Mouse (Mus musculus) neural tube, embryonic 11.5 days (tissue): ENCODE data around the gene Pfkfb2. TPM values are rescaled to one million over a fixed set of nuclear protein-coding genes. Genes with fewer than 3 reads are reported as not detected.

ENCODE experiments used
- ATAC-seq: fragments of 200-750 bp; cut with Nextera tagmentation; 2 replicates; pipeline ENCODE4 v1.8.0; 2017; ENCODE audit warnings: moderate number of reproducible peaks, mild to moderate bottlenecking, moderate TSS enrichment, moderate library complexity; ENCODE audit not compliant: insufficient read depth, low FRiP score, low TSS enrichment
- DNase-seq: peaks from one replicate; pipeline ENCODE4 v3.0.0-alpha.2; 2015; ENCODE audit warnings: low spot score
- H3K27ac ChIP-seq: fragments of 300-500 bp; sonication (generic); 2 replicates; pipeline ENCODE4 v1.5.1; 2014; ENCODE audit warnings: low read depth, mild to moderate bottlenecking, low read length
- H3K27me3 ChIP-seq: fragments of 300-500 bp; sonication (generic); 2 replicates; pipeline ENCODE4 v1.6.1; 2014; ENCODE audit warnings: mild to moderate bottlenecking, low read length, mixed read lengths; ENCODE audit not compliant: control insufficient read depth, insufficient read depth
- H3K36me3 ChIP-seq: fragments of 300-500 bp; sonication (generic); 2 replicates; pipeline ENCODE4 v1.6.1; 2014; ENCODE audit warnings: mild to moderate bottlenecking, low read length, moderate library complexity, mixed read lengths; ENCODE audit not compliant: control insufficient read depth, insufficient read depth
- H3K4me1 ChIP-seq: fragments of 300-500 bp; sonication (generic); 2 replicates; pipeline ENCODE4 v1.6.1; 2014; ENCODE audit warnings: low read length, mixed read lengths; ENCODE audit not compliant: control insufficient read depth, insufficient read depth
- H3K4me2 ChIP-seq: fragments of 300-500 bp; sonication (generic); 2 replicates; pipeline ENCODE4 v1.6.1; 2014; ENCODE audit warnings: low read depth, mild to moderate bottlenecking, moderate library complexity
- H3K4me3 ChIP-seq: fragments of 300-500 bp; sonication (generic); 2 replicates; pipeline ENCODE4 v1.5.1; 2014; ENCODE audit warnings: low read depth, low read length
- H3K9ac ChIP-seq: fragments of 300-500 bp; sonication (generic); 2 replicates; pipeline ENCODE4 v1.6.1; 2014; ENCODE audit warnings: mild to moderate bottlenecking, low read length
- H3K9me3 ChIP-seq: fragments of 300-500 bp; sonication (generic); 2 replicates; pipeline ENCODE4 v1.6.1; 2016; ENCODE audit warnings: low read length; ENCODE audit not compliant: control insufficient read depth
- WGBS: fragments of 180-500 bp; shearing (Covaris S2); extraction: QIAGEN DNeasy Blood & Tissue Kit; methylation state at CpG from one replicate; pipeline ENCODE4 v1.1.7; 2014; 5-methylcytosine and 5-hydroxymethylcytosine counted together
- polyA plus RNA-seq: library from polyadenylated mRNA; unstranded; fragments of >200 nt; fragmentation: Nextera tagmentation; extraction: Ambion mirVana; gene quantifications from 2 replicates; pipeline ENCODE4 v1.2.1, GENCODE M21; 2014

The Pfkfb2 gene
- polyA plus RNA-seq, 1 experiment from 2014 or later: 9.3 TPM

- Histone ChIP-seq H3K9me3 (no peaks in the 10 kb centered on the region), H3K27ac (peak overlapping the region; percentile 72), H3K4me1 (peaks cover 5% of the 10 kb centered on the region), H3K4me3 (peak overlapping the region; percentile 84), H3K4me2 (peak overlapping the region; percentile 98), H3K36me3 (no peaks in the 10 kb centered on the region), H3K9ac (peak overlapping the region; percentile 96), H3K27me3 (no peaks in the 10 kb centered on the region)
- DNase-seq (no peak), ATAC-seq (0 out of 2 replicates have a peak, but pooled peaks have one; percentile 0)
- 0% methylated on average over 3 of the region's 3 CpGs for WGBS
Measured at GRCm38 (mm10) chr1:130716218-130716512, 12.9 kb downstream of the Pfkfb2 start.

DNA sequence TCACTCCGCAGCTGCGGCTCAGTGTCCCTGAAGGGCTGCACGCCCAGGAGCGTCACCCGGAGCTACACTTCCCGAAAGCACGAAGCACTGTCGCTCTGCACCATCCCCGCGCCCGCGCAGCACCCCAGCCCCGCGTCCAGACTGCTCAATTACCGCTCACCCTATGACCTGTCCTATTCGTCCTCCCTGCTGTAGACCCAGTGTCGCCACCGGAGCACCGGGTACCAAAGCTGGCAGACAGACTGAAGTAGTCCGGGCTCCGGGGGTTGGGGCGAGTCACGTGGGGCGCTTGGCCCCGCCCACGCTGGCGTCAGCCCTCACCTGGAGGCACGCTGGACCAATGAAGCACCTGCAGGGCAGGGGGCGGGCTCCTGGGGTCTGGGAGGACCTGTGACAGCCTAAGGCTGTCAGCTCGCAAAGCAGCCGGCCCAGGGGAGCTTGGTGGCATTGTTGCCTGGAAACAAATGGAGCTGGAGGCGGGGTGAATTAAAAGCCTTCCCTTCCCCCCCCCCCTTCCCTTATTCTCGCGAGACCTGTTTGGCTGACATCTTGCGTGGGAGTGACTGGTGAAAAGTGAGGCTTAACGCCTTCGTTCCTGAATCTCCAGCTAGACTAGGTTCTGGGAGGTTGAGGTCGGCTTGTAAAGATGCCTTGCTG is 13.4 kb downstream of the Pfkfb2 start, which contains the start of gene Gm29427:
Gene Gm29427 (minus strand): TSS at position 239 of the 657 bp plus-strand sequence.
- Histone ChIP-seq H3K9ac (peak within 1 kb of the TSS; percentile 96), H3K27ac (peak within 1 kb of the TSS; percentile 72), H3K27me3 (no peaks in the 10 kb centered on the region), H3K4me1 (peaks cover 5% of the 10 kb centered on the region), H3K9me3 (no peaks in the 10 kb centered on the region), H3K36me3 (no peaks in the 10 kb centered on the region), H3K4me3 (peak within 1 kb of the TSS; percentile 84), H3K4me2 (peak within 1 kb of the TSS; percentile 98)
- WGBS: 1% methylated on average over 37 of the region's 38 CpGs
- peak; percentile 88 for DNase-seq
- peak; percentile 86 for ATAC-seq

DNA sequence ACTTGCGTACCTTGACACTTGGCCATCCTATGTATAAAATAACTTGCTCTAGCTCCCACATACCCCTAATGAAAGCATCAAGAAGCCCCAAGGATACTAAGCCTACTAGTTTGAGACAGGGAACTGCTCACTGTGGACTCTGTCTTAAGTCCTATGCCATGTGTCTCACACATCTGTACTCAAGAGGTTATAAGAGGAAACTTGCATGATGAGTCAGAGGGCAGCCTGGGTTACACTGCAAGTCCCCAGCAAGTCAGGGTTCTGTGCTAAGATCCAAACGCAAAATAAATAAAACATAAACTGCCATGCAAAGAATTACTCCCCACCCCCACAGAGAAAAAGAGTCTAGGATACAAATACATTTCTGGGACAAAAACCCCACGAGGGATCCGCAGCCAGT is 15.0 kb downstream of the Pfkfb2 start:
- 80% methylated on average over 4 of the region's 4 CpGs for WGBS
- DNase-seq (no peak), ATAC-seq (no peak)
- no peaks in the 10 kb centered on the region for H3K27me3 ChIP-seq
- no peak overlapping the region for H3K4me3 ChIP-seq
- no peak overlapping the region for H3K27ac ChIP-seq
- no peak overlapping the region for H3K4me2 ChIP-seq
- H3K9me3 ChIP-seq: no peaks in the 10 kb centered on the region
- H3K36me3 ChIP-seq: no peaks in the 10 kb centered on the region
- no peak overlapping the region for H3K9ac ChIP-seq
- peaks cover 5% of the 10 kb centered on the region for H3K4me1 ChIP-seq

GRCm38 (mm10) chr1:130710283-130711080 is 18.6 kb downstream of the Pfkfb2 start:
- Histone ChIP-seq H3K9me3 (no peaks in the 10 kb centered on the region), H3K4me1 (no peaks in the 10 kb centered on the region; the same call in 1 of the 2 replicates), H3K36me3 (no peaks in the 10 kb centered on the region), H3K27me3 (no peaks in the 10 kb centered on the region), H3K9ac (no peak overlapping the region), H3K4me3 (no peak overlapping the region), H3K4me2 (no peak overlapping the region), H3K27ac (no peak overlapping the region)
- ATAC-seq (no peak), DNase-seq (no peak)
- 92% methylated on average over 22 of the region's 22 CpGs for WGBS

DNA sequence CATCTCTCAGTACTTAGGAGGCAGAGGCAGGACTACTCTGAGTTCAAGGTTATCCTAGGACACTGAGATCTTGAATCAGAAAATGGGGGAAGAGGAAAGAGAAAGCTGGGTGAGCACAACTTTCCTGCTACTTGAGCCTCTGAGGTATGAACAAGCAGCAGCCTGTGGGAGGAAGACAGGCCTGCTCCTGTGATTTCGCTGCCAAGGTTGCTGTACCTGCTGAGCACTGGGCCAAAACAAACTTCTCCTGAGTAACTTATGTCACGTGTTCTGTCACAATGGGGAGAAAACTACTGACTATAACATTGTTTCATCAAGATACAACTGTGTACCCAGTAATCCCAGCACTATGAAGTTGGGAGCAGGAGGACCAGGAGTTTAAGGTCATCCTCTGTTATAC is 25.4 kb downstream of the Pfkfb2 start:
- DNase-seq: no peak
- H3K4me2 ChIP-seq: no peak overlapping the region
- H3K4me1 ChIP-seq: no peaks in the 10 kb centered on the region
- H3K27ac ChIP-seq: no peak overlapping the region
- no peaks in the 10 kb centered on the region for H3K36me3 ChIP-seq
- H3K27me3 ChIP-seq: no peaks in the 10 kb centered on the region
- H3K4me3 ChIP-seq: no peak overlapping the region
- H3K9ac ChIP-seq: no peak overlapping the region
- 87% methylated on average over 2 of the region's 2 CpGs for WGBS
- ATAC-seq: no peak
- H3K9me3 ChIP-seq: no peaks in the 10 kb centered on the region

DNA sequence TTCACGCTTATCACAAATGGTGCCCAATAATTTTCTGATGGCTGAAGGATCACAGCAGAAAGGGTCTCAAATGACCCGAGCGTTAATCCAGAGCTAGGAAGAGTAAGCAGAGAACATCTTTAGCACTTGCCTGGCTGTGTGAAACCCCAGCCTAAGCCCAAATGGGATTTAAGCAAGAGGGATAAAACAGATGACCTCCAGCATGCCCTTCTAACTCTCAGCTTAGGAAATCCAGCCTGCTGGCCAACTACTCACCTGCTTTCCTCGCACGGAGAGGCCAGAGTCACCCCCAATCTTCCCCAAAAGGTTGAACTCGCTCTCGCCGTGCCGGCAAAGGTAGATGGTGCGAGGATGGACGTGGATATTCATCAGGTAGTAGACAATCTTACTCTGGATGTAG is 27.1 kb downstream of the Pfkfb2 start:
- H3K9ac ChIP-seq: no peak overlapping the region
- H3K27me3 ChIP-seq: no peaks in the 10 kb centered on the region
- DNase-seq: no peak
- no peaks in the 10 kb centered on the region for H3K36me3 ChIP-seq
- H3K9me3 ChIP-seq: no peaks in the 10 kb centered on the region
- H3K4me2 ChIP-seq: no peak overlapping the region
- ATAC-seq: no peak
- H3K4me1 ChIP-seq: no peaks in the 10 kb centered on the region
- H3K27ac ChIP-seq: no peak overlapping the region
- H3K4me3 ChIP-seq: no peak overlapping the region
- 92% methylated on average over 11 of the region's 11 CpGs for WGBS

DNA sequence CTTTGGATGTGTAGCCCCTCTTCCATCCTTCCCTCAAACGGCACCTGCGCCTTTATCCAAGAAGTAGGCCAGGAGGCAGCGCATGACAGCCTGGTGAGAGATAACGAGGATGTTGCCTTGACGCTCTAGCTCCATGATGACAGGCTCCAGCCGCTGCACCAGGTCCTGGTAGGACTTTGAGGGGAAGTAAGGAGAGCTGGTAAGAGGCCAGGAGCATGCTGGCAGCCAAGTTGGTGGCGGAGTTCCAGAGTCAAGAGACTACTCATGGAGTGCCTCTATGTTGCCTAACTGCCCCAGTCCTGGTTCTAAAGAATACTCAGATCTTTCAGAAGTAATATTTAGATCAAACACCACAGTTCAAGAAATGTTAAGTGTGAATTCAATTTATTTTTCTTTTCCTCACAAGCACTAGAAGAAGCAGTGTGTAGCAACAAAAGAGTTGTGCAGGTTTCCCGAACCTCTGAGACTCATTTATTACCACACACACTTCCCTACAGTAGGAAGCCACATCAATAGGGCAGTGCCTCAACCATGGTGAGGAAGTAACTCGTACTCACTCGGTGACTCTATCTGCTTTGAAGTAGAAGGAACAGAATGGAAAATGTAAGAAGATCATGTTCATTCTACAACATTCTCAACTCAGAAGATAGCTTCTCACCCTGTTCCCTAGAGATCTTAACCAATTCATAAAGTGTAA is 29.0 kb downstream of the Pfkfb2 start:
- H3K36me3 ChIP-seq: no peaks in the 10 kb centered on the region
- ATAC-seq: no peak
- WGBS: 95% methylated on average over 10 of the region's 10 CpGs

DNA sequence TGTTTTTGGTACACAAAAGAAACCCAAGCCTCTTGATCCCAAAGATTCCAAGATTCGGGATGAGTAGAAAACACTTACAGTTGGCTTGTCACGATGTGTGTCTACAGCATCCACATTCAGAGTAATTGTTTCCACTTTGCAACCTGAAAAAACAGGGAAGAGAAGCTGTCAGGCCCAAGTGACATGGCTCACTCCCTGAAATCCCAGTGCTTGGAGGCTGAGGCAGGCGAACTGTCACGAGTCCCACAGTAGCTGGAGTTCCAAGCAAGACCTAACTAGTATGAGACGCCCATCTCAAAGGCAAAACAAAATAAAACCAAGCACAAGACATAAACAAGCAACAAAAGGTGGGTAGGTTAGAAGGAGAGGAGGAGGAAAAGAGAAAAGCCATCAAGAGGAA is 30.5 kb downstream of the Pfkfb2 start:
- Histone ChIP-seq H3K27me3 (no peaks in the 10 kb centered on the region), H3K27ac (no peak overlapping the region), H3K4me3 (no peak overlapping the region), H3K36me3 (no peaks in the 10 kb centered on the region), H3K4me1 (no peaks in the 10 kb centered on the region), H3K4me2 (no peak overlapping the region), H3K9me3 (no peaks in the 10 kb centered on the region), H3K9ac (no peak overlapping the region)
- DNase-seq (no peak), ATAC-seq (no peak)
- WGBS: 94% methylated on average over 5 of the region's 5 CpGs

More for the DNA sequence above, 29.0 kb downstream of the Pfkfb2 start:
- Histone ChIP-seq H3K4me2 (no peak overlapping the region), H3K27ac (no peak overlapping the region), H3K9ac (no peak overlapping the region), H3K27me3 (no peaks in the 10 kb centered on the region), H3K4me1 (no peaks in the 10 kb centered on the region), H3K9me3 (no peaks in the 10 kb centered on the region), H3K4me3 (no peak overlapping the region)
- no peak for DNase-seq
